In the genomic region with DNA sequence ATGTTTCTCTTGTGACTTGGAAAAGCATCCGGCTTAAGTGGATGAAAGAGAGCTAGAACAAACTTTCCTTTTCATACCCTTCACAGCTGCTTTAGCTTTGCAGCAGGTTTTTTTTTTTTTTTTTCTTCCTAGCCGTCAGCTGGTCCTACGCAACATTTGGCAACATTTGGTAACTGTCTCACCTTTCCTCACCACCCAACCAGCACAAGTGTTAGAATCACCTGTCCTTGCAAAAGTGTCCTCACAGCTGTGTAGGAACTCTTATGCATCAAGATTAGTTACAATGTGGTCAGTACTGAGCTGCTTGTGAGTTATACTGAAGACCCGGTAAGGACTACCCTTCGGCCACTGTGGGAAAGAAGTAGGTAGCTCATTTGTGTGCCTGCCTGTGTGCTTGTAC, we compare ENCODE assay signal across 21 mouse cellular contexts. TPM values are rescaled to one million over a fixed set of nuclear protein-coding genes. Genes with fewer than 3 reads are reported as not detected.
A peak's percentile ranks its signal among the peaks of the same experiment; 100 is the strongest.
DNase-seq lines count a peak whose midpoint lies in the region; ATAC-seq lines count a peak whose summit lies in the region.
"Had no signal": no experiment of that assay in that cellular context is flagged by ENCODE, and none has a peak within 500 bp of the region (broad histone marks: within the 10 kb centered on the region; RNA-seq: fewer than 3 reads in every experiment).

No protein-coding gene starts in this region.

- WGBS in heart, embryonic 13.5 days = 65% methylated on average over 5 of the region's 5 CpGs
- WGBS in heart, embryonic 12.5 days = 67% methylated on average over 5 of the region's 5 CpGs
- WGBS in midbrain, embryonic 14.5 days = 80% methylated on average over 5 of the region's 5 CpGs
- WGBS in midbrain, embryonic 10.5 days = 87% methylated on average over 5 of the region's 5 CpGs

- H3K4me1 ChIP-seq in heart, embryonic 13.5 days = peaks cover 25% of the 10 kb centered on the region
- peaks cover 14% of the 10 kb centered on the region for H3K4me1 ChIP-seq in heart, embryonic 12.5 days (replicated peaks)
- peaks cover 25% of the 10 kb centered on the region for H3K4me1 ChIP-seq in midbrain, embryonic 14.5 days (ENCODE audit: control insufficient read depth, insufficient read depth, low read length)
- peaks cover 22% of the 10 kb centered on the region for H3K4me1 ChIP-seq in midbrain, embryonic 10.5 days

- H3K36me3 ChIP-seq in heart, embryonic 13.5 days = peaks cover 22% of the 10 kb centered on the region
- H3K36me3 ChIP-seq in heart, embryonic 12.5 days = peaks cover 16% of the 10 kb centered on the region
- H3K36me3 ChIP-seq in midbrain, embryonic 14.5 days (ENCODE audit: control insufficient read depth, insufficient read depth, low read length) = peaks cover 17% of the 10 kb centered on the region
- H3K36me3 ChIP-seq in midbrain, embryonic 10.5 days = peaks cover 33% of the 10 kb centered on the region

- H3K9ac ChIP-seq in heart, embryonic 13.5 days = no peak overlapping the region
- H3K9ac ChIP-seq in heart, embryonic 12.5 days = no peak overlapping the region
- H3K9ac ChIP-seq in midbrain, embryonic 14.5 days (replicated peaks; ENCODE audit: low read length) = no peak overlapping the region
- H3K9ac ChIP-seq: liver, embryonic 13.5 days had no signal

- H3K27ac ChIP-seq in heart, embryonic 13.5 days (replicated peaks) = no peak overlapping the region
- no peak overlapping the region for H3K27ac ChIP-seq in heart, embryonic 12.5 days (ENCODE audit: poor library complexity, severe bottlenecking)
- no peak overlapping the region for H3K27ac ChIP-seq in midbrain, embryonic 14.5 days (replicated peaks; ENCODE audit: low read depth, low read length)
- no peak overlapping the region for H3K27ac ChIP-seq in midbrain, embryonic 10.5 days (replicated peaks)
- H3K27ac ChIP-seq: liver, embryonic 13.5 days had no signal

- no peak overlapping the region for H3K4me3 ChIP-seq in heart, embryonic 13.5 days
- H3K4me3 ChIP-seq in heart, embryonic 12.5 days = no peak overlapping the region
- no peak overlapping the region for H3K4me3 ChIP-seq in midbrain, embryonic 14.5 days (replicated peaks; ENCODE audit: low read depth, low read length)
- no peak overlapping the region for H3K4me3 ChIP-seq in midbrain, embryonic 10.5 days
- H3K4me3 ChIP-seq: liver, embryonic 13.5 days had no signal

- H3K9me3 ChIP-seq in heart, embryonic 13.5 days = no peaks in the 10 kb centered on the region
- H3K9me3 ChIP-seq in heart, embryonic 12.5 days (replicated peaks) = no peaks in the 10 kb centered on the region
- no peaks in the 10 kb centered on the region for H3K9me3 ChIP-seq in midbrain, embryonic 14.5 days (ENCODE audit: control insufficient read depth, low read length)
- H3K9me3 ChIP-seq in midbrain, embryonic 10.5 days (replicated peaks) = no peaks in the 10 kb centered on the region
- H3K9me3 ChIP-seq: liver, embryonic 13.5 days had no signal

- H3K4me2 ChIP-seq in heart, embryonic 13.5 days = peak overlapping the region; percentile 16; the same call in 1 of the 2 replicates
- H3K4me2 ChIP-seq in heart, embryonic 12.5 days = no peak overlapping the region
- peak overlapping the region; percentile 82 for H3K4me2 ChIP-seq in midbrain, embryonic 14.5 days (ENCODE audit: low read length)

- ATAC-seq in heart, embryonic 13.5 days (ENCODE audit: extremely low read depth, insufficient number of reproducible peaks, low FRiP score, low TSS enrichment) = no peak
- ATAC-seq in heart, embryonic 12.5 days (ENCODE audit: insufficient number of reproducible peaks, low FRiP score) = no peak
- no peak for ATAC-seq in midbrain, embryonic 14.5 days (ENCODE audit: low FRiP score, low TSS enrichment)
- ATAC-seq: forebrain, embryonic 16.5 days had no signal

- no peak for DNase-seq in midbrain, embryonic 14.5 days
- DNase-seq in midbrain, embryonic 10.5 days (ENCODE audit: low spot score) = no peak
- DNase-seq in induced T-regulatory cell, adult 2 months (ENCODE audit: low read depth) = peak; percentile 9
- DNase-seq in lung, postnatal 25 days (ENCODE audit: low spot score) = peak; percentile 67
- DNase-seq in left cerebral cortex, adult 8-10 months (ENCODE audit: low spot score in 2 of 2) = no peak
- DNase-seq in cerebellum, adult 18-20 months = no peak
- DNase-seq: cerebellum, adult 2 months; gastrocnemius, postnatal 14 days; kidney, adult 9 months; liver, embryonic 13.5 days had no signal

- no peaks in the 10 kb centered on the region for H3K27me3 ChIP-seq in heart, embryonic 13.5 days (replicated peaks)
- H3K27me3 ChIP-seq in heart, embryonic 12.5 days (replicated peaks) = no peaks in the 10 kb centered on the region
- H3K27me3 ChIP-seq in midbrain, embryonic 14.5 days (ENCODE audit: control insufficient read depth, insufficient read depth, low read length) = no peaks in the 10 kb centered on the region
- H3K27me3 ChIP-seq in midbrain, embryonic 10.5 days (ENCODE audit: low read depth, poor library complexity, severe bottlenecking) = no peaks in the 10 kb centered on the region
- H3K27me3 ChIP-seq: liver, embryonic 13.5 days had no signal

RNA-seq across cellular contexts. Expression of a gene that starts 1.8 kb away (rescaled TPM):
- 55.4 and 62.2 TPM in 2 replicates for polyA plus RNA-seq in heart, embryonic 13.5 days (2015; fragmentation: Nextera tagmentation; extraction: Ambion mirVana)
- 61.3 and 62.9 TPM in 2 replicates for polyA plus RNA-seq in heart, embryonic 12.5 days (2016; fragmentation: Nextera tagmentation; extraction: Ambion mirVana)
- 137 and 162 TPM in 2 replicates for polyA plus RNA-seq in midbrain, embryonic 14.5 days (2014; fragmentation: Nextera tagmentation; extraction: Ambion mirVana)
- polyA plus RNA-seq in midbrain, embryonic 10.5 days (2016; fragmentation: Nextera tagmentation; extraction: Ambion mirVana) = 93.6 and 101 TPM in 2 replicates
- 10 to 100 TPM; 33.6 to 43.7 (median 41.2) TPM for total RNA-seq in left cerebral cortex, adult 8-10 months (2022)

RNA-seq across cellular contexts. Expression of a gene that starts 27.0 kb away (rescaled TPM):
- 11.8 and 15.9 TPM in 2 replicates for polyA plus RNA-seq in heart, embryonic 13.5 days (2015; fragmentation: Nextera tagmentation; extraction: Ambion mirVana)
- 17.5 and 17.9 TPM in 2 replicates for polyA plus RNA-seq in heart, embryonic 12.5 days (2016; fragmentation: Nextera tagmentation; extraction: Ambion mirVana)
- 22.0 and 23.5 TPM in 2 replicates for polyA plus RNA-seq in midbrain, embryonic 14.5 days (2014; fragmentation: Nextera tagmentation; extraction: Ambion mirVana)
- polyA plus RNA-seq in midbrain, embryonic 10.5 days (2016; fragmentation: Nextera tagmentation; extraction: Ambion mirVana) = 19.2 and 21.9 TPM in 2 replicates
- 10 to 100 TPM; 16.4 to 20.5 (median 16.9) TPM for total RNA-seq in left cerebral cortex, adult 8-10 months (2022)

RNA-seq across cellular contexts. Expression of a gene that starts 39.8 kb away (rescaled TPM):
- not detected in 2 replicates for polyA plus RNA-seq in heart, embryonic 13.5 days (2015; fragmentation: Nextera tagmentation; extraction: Ambion mirVana)
- polyA plus RNA-seq in heart, embryonic 12.5 days (2016; fragmentation: Nextera tagmentation; extraction: Ambion mirVana) = not detected in 2 replicates
- polyA plus RNA-seq in midbrain, embryonic 14.5 days (2014; fragmentation: Nextera tagmentation; extraction: Ambion mirVana) = not detected in 2 replicates
- polyA plus RNA-seq in midbrain, embryonic 10.5 days (2016; fragmentation: Nextera tagmentation; extraction: Ambion mirVana) = not detected in 2 replicates
- not detected for total RNA-seq in left cerebral cortex, adult 8-10 months (2022)
- total RNA-seq: gastrocnemius, postnatal 14 days; hematopoietic stem cell, adult 5-6 weeks; layer of hippocampus, adult 18-20 months; left cerebral cortex, adult 18-20 months; megakaryocyte-erythroid progenitor cell, adult 5-6 weeks had no signal
- polyA plus RNA-seq: cerebellum, adult 2 months; cortical plate, adult 2 months; forebrain, embryonic 16.5 days; liver, embryonic 13.5 days; neural tube, embryonic 11.5 days; testis, adult 2 months had no signal

RNA-seq across cellular contexts. Expression of a gene that starts 57.4 kb away (rescaled TPM):
- not detected in 2 replicates for polyA plus RNA-seq in heart, embryonic 13.5 days (2015; fragmentation: Nextera tagmentation; extraction: Ambion mirVana)
- not detected in 2 replicates for polyA plus RNA-seq in heart, embryonic 12.5 days (2016; fragmentation: Nextera tagmentation; extraction: Ambion mirVana)
- 0.55 and 1.00 TPM in 2 replicates for polyA plus RNA-seq in midbrain, embryonic 14.5 days (2014; fragmentation: Nextera tagmentation; extraction: Ambion mirVana)
- 0.10 TPM in 1 of 2 replicates, not detected in the other for polyA plus RNA-seq in midbrain, embryonic 10.5 days (2016; fragmentation: Nextera tagmentation; extraction: Ambion mirVana)
- total RNA-seq in left cerebral cortex, adult 8-10 months (2022) = 1 to 10 TPM; 3.8 to 6.4 (median 4.8) TPM
- total RNA-seq: gastrocnemius, postnatal 14 days; hematopoietic stem cell, adult 5-6 weeks; megakaryocyte-erythroid progenitor cell, adult 5-6 weeks had no signal
- polyA plus RNA-seq: liver, embryonic 13.5 days; small intestine, adult 2 months; testis, adult 2 months had no signal

Comparison
In these comparisons a context has a peak if more than half of its experiments do, and no peak if none do; other contexts are left out.
1. DNase-seq: peak in induced T-regulatory cell, adult 2 months (single experiment) and lung, postnatal 25 days (single experiment); none in midbrain, embryonic 14.5 days (single experiment), midbrain, embryonic 10.5 days (single experiment), left cerebral cortex, adult 8-10 months (0 of 2) and cerebellum, adult 18-20 months (0 of 2).